Mouse (Mus musculus) liver, embryonic 11.5 days (tissue): ENCODE data around the gene Slc35b3. TPM values are rescaled to one million over a fixed set of nuclear protein-coding genes. Genes with fewer than 3 reads are reported as not detected.

ENCODE experiments used
- ATAC-seq: fragments of 200-750 bp; cut with Nextera tagmentation; replicated peaks from 2 replicates; pipeline ENCODE4 v1.8.0; 2017; ENCODE audit warnings: moderate number of reproducible peaks, mild to moderate bottlenecking, moderate TSS enrichment, moderate library complexity; ENCODE audit not compliant: low FRiP score
- DNase-seq: peaks from one replicate; pipeline ENCODE4 v3.0.0-alpha.2; 2017; ENCODE audit warnings: low spot score
- H3K27ac ChIP-seq: fragments of 300-500 bp; sonication (generic); 2 replicates; pipeline ENCODE4 v1.5.1; 2014; ENCODE audit warnings: mild to moderate bottlenecking, low read depth, low read length, control low read depth
- H3K27me3 ChIP-seq: fragments of 300-500 bp; sonication (generic); replicated peaks from 2 replicates; pipeline ENCODE4 v1.6.1; 2014; ENCODE audit warnings: low read length, mixed read lengths; ENCODE audit not compliant: control insufficient read depth, insufficient read depth
- H3K36me3 ChIP-seq: fragments of 300-500 bp; sonication (generic); 2 replicates; pipeline ENCODE4 v1.6.1; 2014; ENCODE audit warnings: mild to moderate bottlenecking, low read length, moderate library complexity, mixed read lengths; ENCODE audit not compliant: control insufficient read depth, insufficient read depth
- H3K4me1 ChIP-seq: fragments of 300-500 bp; sonication (generic); replicated peaks from 2 replicates; pipeline ENCODE4 v1.6.1; 2014; ENCODE audit warnings: low read length, mixed read lengths; ENCODE audit not compliant: control insufficient read depth, insufficient read depth
- H3K4me2 ChIP-seq: fragments of 300-500 bp; sonication (generic); 2 replicates; pipeline ENCODE4 v1.6.1; 2014; ENCODE audit warnings: mild to moderate bottlenecking, control low read depth, moderate library complexity
- H3K4me3 ChIP-seq: fragments of 300-500 bp; sonication (generic); 2 replicates; pipeline ENCODE4 v1.5.1; 2014; ENCODE audit warnings: low read depth, low read length, control low read depth
- H3K9ac ChIP-seq: fragments of 300-500 bp; sonication (generic); 2 replicates; pipeline ENCODE4 v1.6.1; 2014; ENCODE audit warnings: low read depth, low read length, control low read depth
- H3K9me3 ChIP-seq: fragments of 300-500 bp; sonication (generic); 2 replicates; pipeline ENCODE4 v1.6.1; 2016; ENCODE audit warnings: low read length, inconsistent platforms, mixed read lengths; ENCODE audit not compliant: control insufficient read depth
- WGBS: fragments of 180-500 bp; shearing (Covaris S2); extraction: QIAGEN DNeasy Blood & Tissue Kit; methylation state at CpG from one replicate; pipeline ENCODE4 v1.1.7; 2014; 5-methylcytosine and 5-hydroxymethylcytosine counted together
- polyA plus RNA-seq: library from polyadenylated mRNA; unstranded; fragments of >200 nt; fragmentation: Nextera tagmentation; extraction: Ambion mirVana; gene quantifications from 2 replicates; pipeline ENCODE4 v1.2.1, GENCODE M21; 2014

Slc35b3 gene
- polyA plus RNA-seq, 1 experiment from 2014 or later = 24.9 TPM

GRCm38 (mm10) chr13:38929843-38930578 is 30.7 kb downstream of the Slc35b3 start:
- Histone ChIP-seq H3K4me1 (no peaks in the 10 kb centered on the region), H3K27me3 (no peaks in the 10 kb centered on the region), H3K4me3 (no peak overlapping the region), H3K27ac (no peak overlapping the region), H3K36me3 (peaks cover 9% of the 10 kb centered on the region; the same call in 1 of the 2 replicates), H3K9ac (no peak overlapping the region), H3K9me3 (no peaks in the 10 kb centered on the region), H3K4me2 (no peak overlapping the region)
- WGBS = 95% methylated on average over 15 of the region's 15 CpGs
- ATAC-seq (no peak), DNase-seq (no peak)

GRCm38 (mm10) chr13:38922676-38923075 is 38.0 kb downstream of the Slc35b3 start:
- Histone ChIP-seq H3K9ac (no peak overlapping the region), H3K27me3 (no peaks in the 10 kb centered on the region), H3K36me3 (no peaks in the 10 kb centered on the region), H3K4me2 (no peak overlapping the region), H3K27ac (no peak overlapping the region), H3K4me3 (no peak overlapping the region), H3K9me3 (no peaks in the 10 kb centered on the region), H3K4me1 (no peaks in the 10 kb centered on the region)
- DNase-seq (no peak), ATAC-seq (no peak)
- 66% methylated on average over 3 of the region's 3 CpGs for WGBS

- Histone ChIP-seq H3K4me1 (no peaks in the 10 kb centered on the region), H3K9ac (no peak overlapping the region), H3K4me3 (no peak overlapping the region), H3K4me2 (no peak overlapping the region), H3K36me3 (no peaks in the 10 kb centered on the region), H3K27me3 (no peaks in the 10 kb centered on the region), H3K9me3 (no peaks in the 10 kb centered on the region), H3K27ac (no peak overlapping the region)
- no peak for DNase-seq
- ATAC-seq = no peak
- 80% methylated on average over 1 of the region's 1 CpGs for WGBS
Observed at GRCm38 (mm10) chr13:38921306-38921705, 39.4 kb downstream of the Slc35b3 start.

- DNase-seq (no peak), ATAC-seq (no peak)
- H3K4me2 ChIP-seq = no peak overlapping the region
- no peaks in the 10 kb centered on the region for H3K9me3 ChIP-seq
- H3K36me3 ChIP-seq = no peaks in the 10 kb centered on the region
- WGBS = 76% methylated on average over 9 of the region's 9 CpGs
- H3K27me3 ChIP-seq = no peaks in the 10 kb centered on the region
- no peak overlapping the region for H3K27ac ChIP-seq
- H3K4me3 ChIP-seq = no peak overlapping the region
- H3K4me1 ChIP-seq = no peaks in the 10 kb centered on the region
- H3K9ac ChIP-seq = no peak overlapping the region
Observed at GRCm38 (mm10) chr13:38918188-38918885, 42.3 kb downstream of the Slc35b3 start.

- Histone ChIP-seq H3K4me3 (no peak overlapping the region), H3K27me3 (no peaks in the 10 kb centered on the region), H3K36me3 (no peaks in the 10 kb centered on the region), H3K4me1 (no peaks in the 10 kb centered on the region), H3K9ac (no peak overlapping the region), H3K4me2 (no peak overlapping the region), H3K27ac (no peak overlapping the region), H3K9me3 (no peaks in the 10 kb centered on the region)
- no peak for DNase-seq
- WGBS = 81% methylated on average over 5 of the region's 5 CpGs
- no peak for ATAC-seq
Observed at GRCm38 (mm10) chr13:38917556-38917955, 43.1 kb downstream of the Slc35b3 start.

- no peak overlapping the region for H3K9ac ChIP-seq
- H3K4me3 ChIP-seq = no peak overlapping the region
- no peak overlapping the region for H3K27ac ChIP-seq
- ATAC-seq (no peak), DNase-seq (no peak)
- no peaks in the 10 kb centered on the region for H3K4me1 ChIP-seq
- no peak overlapping the region for H3K4me2 ChIP-seq
- no peaks in the 10 kb centered on the region for H3K9me3 ChIP-seq
- 78% methylated on average over 6 of the region's 6 CpGs for WGBS
- H3K27me3 ChIP-seq = no peaks in the 10 kb centered on the region
- no peaks in the 10 kb centered on the region for H3K36me3 ChIP-seq
Observed at GRCm38 (mm10) chr13:38914771-38915170, 45.9 kb downstream of the Slc35b3 start.

GRCm38 (mm10) chr13:38892364-38892763 is 68.3 kb downstream of the Slc35b3 start:
- H3K4me1 ChIP-seq = no peaks in the 10 kb centered on the region
- H3K27me3 ChIP-seq = no peaks in the 10 kb centered on the region
- H3K9me3 ChIP-seq = no peaks in the 10 kb centered on the region
- no peaks in the 10 kb centered on the region for H3K36me3 ChIP-seq
- 69% methylated on average over 3 of the region's 3 CpGs for WGBS
- H3K27ac ChIP-seq = no peak overlapping the region
- H3K9ac ChIP-seq = no peak overlapping the region
- H3K4me3 ChIP-seq = no peak overlapping the region
- ATAC-seq (no peak), DNase-seq (no peak)
- H3K4me2 ChIP-seq = no peak overlapping the region
